Mouse (Mus musculus): Measurements from ENCODE around the gene Tmem115.

- TF ChIP-seq HCFC1 (IDR thresholded peaks at IDR 0.05; ENCODE audit: borderline replicate concordance, insufficient read depth, low read length) (no peak), ZNF384 (IDR thresholded peaks at IDR 0.05; ENCODE audit: low read depth, low read length) (no peak), MAFK (IDR thresholded peaks at IDR 0.05; ENCODE audit: insufficient read depth, low read depth, low read length) (no peak), ZC3H11A (IDR thresholded peaks at IDR 0.05; ENCODE audit: borderline replicate concordance, low read depth, low read length) (no peak)
Observed at GRCm38 (mm10) chr9:107547957-107548356, 14.2 kb downstream of the Tmem115 start.
